Mouse (Mus musculus) thymus, postnatal 0 days (tissue): ENCODE results near the gene Map3k6. TPM values are rescaled to one million over a fixed set of nuclear protein-coding genes. Genes with fewer than 3 reads are reported as not detected.

Experiments
- DNase-seq: peaks from one replicate; pipeline ENCODE4 v3.0.0-alpha.2; 2015; ENCODE audit warnings: low spot score
- polyA plus RNA-seq: library from polyadenylated mRNA; unstranded; fragments of >200 nt; fragmentation: Nextera tagmentation; extraction: Ambion mirVana; gene quantifications from 2 replicates; pipeline ENCODE4 v1.2.1, GENCODE M21; 2015

Gene Map3k6
- polyA plus RNA-seq, 1 experiment from 2014 or later = 2.2 TPM

DNA sequence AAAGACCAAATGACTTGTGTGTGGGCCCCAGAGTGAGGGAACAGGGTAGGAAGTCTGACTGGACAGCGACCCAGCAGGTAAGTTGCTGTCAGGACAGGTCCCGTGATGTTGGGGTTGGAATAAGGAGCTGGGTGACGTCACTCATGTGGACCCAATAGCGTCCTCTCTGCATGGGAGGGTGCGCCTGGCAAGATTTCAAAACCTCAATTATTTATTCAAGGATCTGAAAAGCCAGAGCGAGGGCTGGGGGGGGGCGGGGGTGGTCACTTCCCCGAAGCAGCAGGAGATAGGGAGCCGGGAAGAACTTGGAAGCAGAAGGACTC lies 27.4 kb upstream of the Map3k6 start:
- no peak for DNase-seq

- no peak for DNase-seq
These were observed 27.0 kb upstream of the Map3k6 start for GRCm38 (mm10) chr4:133213661-133214060.

DNA sequence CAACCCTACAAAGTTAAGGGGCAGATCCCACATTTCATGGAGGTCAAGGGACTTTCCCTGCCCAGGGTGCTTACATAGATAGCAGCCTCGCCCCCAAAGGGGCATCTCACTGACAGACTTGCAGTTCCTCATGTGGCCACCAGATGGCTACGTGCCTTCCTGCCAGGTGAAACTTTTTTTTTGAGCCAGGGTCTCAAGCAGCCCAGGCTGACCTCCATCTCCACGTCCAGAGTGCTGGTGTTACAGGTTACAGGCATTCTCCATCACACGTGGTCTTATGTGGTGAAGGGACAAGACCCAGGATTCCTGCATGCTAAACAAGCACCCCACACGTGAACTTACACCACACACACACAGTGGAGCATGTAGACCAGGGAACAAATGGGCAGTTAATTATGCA lies 23.0 kb upstream of the Map3k6 start:
- peak; percentile 74 for DNase-seq

- DNase-seq = no peak
These were observed 21.9 kb upstream of the Map3k6 start for GRCm38 (mm10) chr4:133218745-133219144.

- no peak for DNase-seq
These were observed 20.0 kb upstream of the Map3k6 start for GRCm38 (mm10) chr4:133220656-133221055.

DNA sequence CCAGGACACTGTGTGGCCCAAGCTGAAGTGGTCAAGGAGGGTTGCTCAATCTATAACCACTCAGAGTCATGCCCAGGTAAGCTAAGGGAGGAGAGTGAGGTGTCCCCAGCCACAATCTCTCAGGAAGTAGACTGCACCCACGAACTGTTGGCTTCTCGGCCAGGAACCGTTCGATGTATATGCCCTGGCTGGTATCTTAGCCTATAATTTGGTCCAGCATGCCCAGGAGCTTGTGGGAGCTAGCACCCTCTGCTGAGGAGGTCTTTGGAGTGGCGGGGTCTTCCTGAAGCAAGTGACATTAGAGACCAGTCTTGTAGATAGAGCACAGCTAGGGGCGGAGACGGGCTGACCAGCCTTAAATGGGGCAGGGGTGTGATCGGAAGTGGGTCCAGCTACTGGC lies 18.9 kb upstream of the Map3k6 start:
- no peak for DNase-seq

GRCm38 (mm10) chr4:133223875-133224274 lies 16.7 kb upstream of the Map3k6 start:
- DNase-seq = no peak

- no peak for DNase-seq
These were observed 14.5 kb upstream of the Map3k6 start for GRCm38 (mm10) chr4:133226073-133226472.

GRCm38 (mm10) chr4:133227636-133228035 lies 13.0 kb upstream of the Map3k6 start:
- DNase-seq = no peak

GRCm38 (mm10) chr4:133229582-133229981 lies 11.0 kb upstream of the Map3k6 start:
- DNase-seq = no peak

GRCm38 (mm10) chr4:133233285-133233976 lies 7.2 kb upstream of the Map3k6 start:
- DNase-seq = peak; percentile 54

GRCm38 (mm10) chr4:133234771-133235170 lies 5.8 kb upstream of the Map3k6 start:
- no peak for DNase-seq

DNA sequence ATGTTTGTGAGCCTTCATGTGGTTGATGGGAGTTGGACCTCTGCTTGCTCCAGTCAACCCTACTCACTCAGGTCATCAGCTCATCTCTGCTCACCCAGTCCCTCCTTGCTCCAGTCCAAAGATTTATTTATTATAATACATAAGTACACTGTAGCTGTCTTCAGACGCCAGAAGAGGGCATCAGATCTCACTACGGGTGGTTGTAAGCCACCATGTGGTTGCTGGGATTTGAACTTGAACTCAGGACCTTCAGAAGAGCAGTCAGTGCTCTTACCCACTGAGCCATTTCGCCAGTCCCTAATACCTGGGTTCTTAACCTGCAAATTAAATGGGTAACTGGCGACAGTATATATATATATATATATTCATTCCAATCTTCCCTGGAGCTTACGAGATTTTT lies 5.2 kb upstream of the Map3k6 start:
- no peak for DNase-seq

DNA sequence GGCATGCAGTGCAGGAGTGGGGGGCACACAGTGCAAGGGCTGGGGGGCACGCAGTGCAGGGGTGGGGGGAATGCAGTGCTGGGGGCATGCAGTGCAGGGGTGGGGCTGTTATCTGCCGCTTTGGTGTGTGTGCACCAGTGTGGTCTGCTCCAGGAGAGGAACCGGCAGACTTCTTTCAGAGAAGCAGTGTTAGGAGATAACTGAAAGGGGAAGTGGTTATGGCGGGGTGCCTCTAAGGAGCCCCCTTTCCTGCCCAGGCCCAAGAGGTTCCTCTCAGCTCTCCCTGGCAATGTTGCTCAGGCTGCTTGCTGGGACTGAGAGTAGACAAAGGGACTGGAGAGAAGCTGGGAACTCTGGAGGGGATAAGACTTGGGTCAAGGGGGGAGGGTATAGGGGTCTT lies 2.7 kb upstream of the Map3k6 start:
- DNase-seq = peak; percentile 81

- peak; percentile 91 for DNase-seq
These were observed 603 bp downstream of the Map3k6 start for GRCm38 (mm10) chr4:133240934-133241908.

GRCm38 (mm10) chr4:133241910-133242309 lies 1.3 kb downstream of the Map3k6 start:
- DNase-seq = no peak

- DNase-seq = no peak
These were observed 2.1 kb downstream of the Map3k6 start for GRCm38 (mm10) chr4:133242710-133243109.

- no peak for DNase-seq
These were observed 2.9 kb downstream of the Map3k6 start for GRCm38 (mm10) chr4:133243538-133243937.

GRCm38 (mm10) chr4:133244289-133244688 lies 3.7 kb downstream of the Map3k6 start:
- DNase-seq = no peak

- DNase-seq = no peak
These were observed 6.5 kb downstream of the Map3k6 start for GRCm38 (mm10) chr4:133247072-133247471.

- DNase-seq = no peak
These were observed 7.3 kb downstream of the Map3k6 start for GRCm38 (mm10) chr4:133247806-133248449.

- DNase-seq = peak; percentile 80
These were observed 10.0 kb downstream of the Map3k6 start for GRCm38 (mm10) chr4:133250609-133251008.
